Mouse (Mus musculus) lung, embryonic 16.5 days (tissue): ENCODE results near the gene Polr3gl. TPM values are rescaled to one million over a fixed set of nuclear protein-coding genes. Genes with fewer than 3 reads are reported as not detected.
A peak's percentile ranks its signal among the peaks of the same experiment; 100 is the strongest.

ENCODE experiments used
- ATAC-seq: fragments of 200-750 bp; cut with Nextera tagmentation; 2 replicates; pipeline ENCODE4 v1.8.0; 2017; ENCODE audit warnings: low read depth, mild to moderate bottlenecking, moderate library complexity
- H3K27ac ChIP-seq: fragments of 300-500 bp; sonication (generic); 2 replicates; pipeline ENCODE4 v1.5.1; 2014; ENCODE audit warnings: mild to moderate bottlenecking, control low read depth, low read length
- H3K27me3 ChIP-seq: fragments of 300-500 bp; sonication (generic); 2 replicates; pipeline ENCODE4 v1.6.1; 2014; ENCODE audit warnings: low read depth, low read length, mixed read lengths; ENCODE audit not compliant: control insufficient read depth, insufficient read depth
- H3K36me3 ChIP-seq: fragments of 300-500 bp; sonication (generic); 2 replicates; pipeline ENCODE4 v1.6.1; 2014; ENCODE audit warnings: low read length; ENCODE audit not compliant: control insufficient read depth, insufficient read depth
- H3K4me1 ChIP-seq: fragments of 300-500 bp; sonication (generic); replicated peaks from 2 replicates; pipeline ENCODE4 v1.6.1; 2014; ENCODE audit warnings: low read length, mixed read lengths; ENCODE audit not compliant: control insufficient read depth, insufficient read depth
- H3K4me2 ChIP-seq: fragments of 300-500 bp; sonication (generic); 2 replicates; pipeline ENCODE4 v1.6.1; 2014; ENCODE audit warnings: low read depth, low read length, control low read depth
- H3K4me3 ChIP-seq: fragments of 300-500 bp; sonication (generic); 2 replicates; pipeline ENCODE4 v1.5.1; 2014; ENCODE audit warnings: mild to moderate bottlenecking, low read length, control low read depth
- H3K9ac ChIP-seq: fragments of 300-500 bp; sonication (generic); 2 replicates; pipeline ENCODE4 v1.6.1; 2014; ENCODE audit warnings: low read length, control low read depth
- H3K9me3 ChIP-seq: fragments of 300-500 bp; sonication (generic); 2 replicates; pipeline ENCODE4 v1.6.1; 2016; ENCODE audit warnings: low read length; ENCODE audit not compliant: control insufficient read depth
- WGBS: fragments of 180-500 bp; shearing (Covaris S2); extraction: QIAGEN DNeasy Blood & Tissue Kit; methylation state at CpG from one replicate; pipeline ENCODE4 v1.1.7; 2014; 5-methylcytosine and 5-hydroxymethylcytosine counted together
- polyA plus RNA-seq: library from polyadenylated mRNA; unstranded; fragments of >200 nt; fragmentation: Nextera tagmentation; extraction: Ambion mirVana; gene quantifications from 2 replicates; pipeline ENCODE4 v1.2.1, GENCODE M21; 2015

Gene Polr3gl
- polyA plus RNA-seq, 1 experiment from 2014 or later, result 35.9 TPM

DNA sequence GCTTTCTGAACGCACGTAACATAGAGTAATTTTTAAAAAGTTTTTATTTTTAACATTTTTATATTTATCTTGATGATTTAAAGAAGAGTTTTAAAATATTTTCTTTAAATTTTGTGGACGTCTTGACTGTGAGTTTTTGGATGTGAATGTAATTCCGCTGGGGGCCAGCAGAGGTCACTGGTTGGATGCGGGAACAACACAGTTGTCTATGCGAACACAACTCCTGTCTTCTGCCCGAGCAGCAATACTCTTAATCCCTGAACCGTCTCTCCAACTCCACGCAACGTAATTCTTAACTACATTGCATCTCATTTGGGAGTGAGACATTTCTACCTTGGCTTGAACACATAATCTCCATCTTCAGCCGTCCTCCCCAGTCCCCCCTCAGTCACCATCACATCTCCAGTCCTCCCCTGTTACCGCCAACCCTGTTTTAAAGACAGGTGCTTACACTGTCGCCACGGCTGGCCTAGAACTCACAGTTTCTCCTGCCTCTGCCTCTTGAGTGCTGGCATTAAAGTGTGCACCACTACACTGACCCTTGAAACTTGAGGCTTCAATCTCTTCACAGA is 46.5 kb downstream of the Polr3gl start:
- Histone ChIP-seq H3K27me3 (peaks cover 2% of the 10 kb centered on the region; the same call in 1 of the 2 replicates), H3K9me3 (no peaks in the 10 kb centered on the region), H3K27ac (no peak overlapping the region), H3K36me3 (no peaks in the 10 kb centered on the region), H3K4me2 (no peak overlapping the region), H3K9ac (no peak overlapping the region), H3K4me3 (no peak overlapping the region), H3K4me1 (peaks cover 6% of the 10 kb centered on the region)
- 10% methylated on average over 14 of the region's 14 CpGs for WGBS
- ATAC-seq, result peak; percentile 70

DNA sequence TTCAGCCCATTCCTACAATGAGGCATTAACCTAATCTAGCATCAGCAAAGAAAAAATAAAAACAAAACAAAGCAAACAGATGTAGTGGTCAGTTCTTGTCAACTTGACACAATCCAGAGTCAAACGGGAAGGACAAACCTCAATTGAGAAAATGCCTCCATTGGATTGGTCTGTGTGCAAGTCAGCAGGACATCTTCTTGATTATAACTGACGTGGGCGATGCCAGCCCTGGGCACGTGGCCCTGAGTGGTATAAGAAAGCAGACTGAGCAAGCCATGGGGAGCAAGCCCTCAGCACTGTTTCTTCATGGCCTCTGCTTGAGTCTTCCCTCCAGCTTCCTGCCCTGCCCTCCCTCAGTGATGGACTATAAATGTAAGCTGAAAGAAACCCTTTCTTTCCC is 47.1 kb downstream of the Polr3gl start:
- Histone ChIP-seq H3K9me3 (no peaks in the 10 kb centered on the region), H3K36me3 (no peaks in the 10 kb centered on the region), H3K27me3 (peaks cover 2% of the 10 kb centered on the region; the same call in 1 of the 2 replicates), H3K27ac (no peak overlapping the region), H3K4me3 (no peak overlapping the region), H3K9ac (no peak overlapping the region), H3K4me2 (no peak overlapping the region), H3K4me1 (peaks cover 6% of the 10 kb centered on the region)
- 35% methylated on average over 4 of the region's 4 CpGs for WGBS
- ATAC-seq, result no peak

DNA sequence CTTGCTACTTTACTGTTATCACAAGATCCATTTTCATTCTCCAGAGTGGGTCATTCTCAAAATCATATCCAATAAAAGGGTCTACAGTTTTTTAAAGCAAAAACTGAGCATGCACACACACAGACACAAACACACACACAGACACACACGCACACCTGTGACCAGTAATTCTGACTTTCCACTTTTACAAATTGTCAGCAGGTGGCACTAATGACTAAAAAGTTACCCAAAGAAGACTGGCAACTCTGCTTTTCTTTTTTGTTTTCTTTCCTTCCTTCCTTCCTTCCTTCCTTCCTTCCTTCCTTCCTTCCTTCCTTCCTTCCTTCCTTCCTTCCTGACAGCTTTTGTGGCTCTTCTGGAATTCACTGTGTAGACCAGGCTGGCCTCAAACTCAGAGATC is 48.4 kb downstream of the Polr3gl start:
- H3K9me3 ChIP-seq, result no peaks in the 10 kb centered on the region
- no peak for ATAC-seq

DNA sequence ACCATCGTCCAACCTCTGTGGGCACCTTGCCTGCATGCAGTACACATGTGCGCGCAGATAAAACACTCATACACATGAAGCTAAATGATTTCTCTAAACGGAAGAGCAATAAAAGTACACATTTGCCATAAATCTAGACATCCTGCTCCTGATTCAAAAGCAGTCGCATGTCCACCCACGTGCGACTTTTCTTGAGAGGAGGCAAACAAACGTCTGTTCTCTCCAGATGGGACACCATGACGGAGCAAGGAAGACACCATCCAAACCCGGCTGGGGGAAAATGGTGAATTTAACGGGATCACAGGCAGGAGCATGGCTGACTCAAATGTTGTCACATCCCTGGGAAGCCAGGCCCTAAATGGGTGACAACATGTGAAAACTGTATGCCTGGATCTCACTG is 50.6 kb downstream of the Polr3gl start:
- peaks cover 6% of the 10 kb centered on the region; the same call in 1 of the 2 replicates for H3K27me3 ChIP-seq
- H3K4me1 ChIP-seq, result no peaks in the 10 kb centered on the region
- H3K4me2 ChIP-seq, result no peak overlapping the region
- H3K36me3 ChIP-seq, result no peaks in the 10 kb centered on the region
- no peak overlapping the region for H3K9ac ChIP-seq
- no peak for ATAC-seq
- no peak overlapping the region for H3K27ac ChIP-seq
- 77% methylated on average over 11 of the region's 11 CpGs for whole genome bisulfite sequencing
- H3K4me3 ChIP-seq, result no peak overlapping the region
- H3K9me3 ChIP-seq, result no peaks in the 10 kb centered on the region

More for the DNA sequence above, 48.4 kb downstream of the Polr3gl start:
- no peaks in the 10 kb centered on the region for H3K4me1 ChIP-seq
- H3K36me3 ChIP-seq, result no peaks in the 10 kb centered on the region
- H3K9ac ChIP-seq, result no peak overlapping the region
- no peak overlapping the region for H3K4me2 ChIP-seq
- H3K4me3 ChIP-seq, result no peak overlapping the region
- WGBS, result 30% methylated on average over 1 of the region's 1 CpGs
- no peak overlapping the region for H3K27ac ChIP-seq
- H3K27me3 ChIP-seq, result peaks cover 6% of the 10 kb centered on the region; the same call in 1 of the 2 replicates

DNA sequence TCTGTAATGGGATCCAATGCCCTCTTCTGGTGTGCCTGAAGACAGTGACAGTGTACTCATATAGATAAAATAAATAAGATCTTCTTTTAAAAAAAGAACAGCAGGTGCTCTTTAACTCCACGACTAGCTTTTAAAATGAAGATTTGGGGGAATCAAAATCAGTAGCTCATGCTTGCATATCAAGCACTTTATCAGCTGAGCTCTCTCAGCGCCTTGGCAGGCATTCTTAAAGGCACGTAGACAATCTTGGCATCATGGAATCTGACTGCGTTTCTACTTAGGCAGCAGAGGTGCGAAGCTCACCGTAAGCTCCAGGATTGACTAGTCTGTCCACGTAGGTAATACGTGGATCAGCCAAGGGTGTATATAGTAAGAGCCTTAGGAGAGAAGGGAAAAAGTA is 51.4 kb downstream of the Polr3gl start:
- no peaks in the 10 kb centered on the region for H3K36me3 ChIP-seq
- peaks cover 6% of the 10 kb centered on the region; the same call in 1 of the 2 replicates for H3K27me3 ChIP-seq
- no peaks in the 10 kb centered on the region for H3K4me1 ChIP-seq
- ATAC-seq, result no peak
- H3K9me3 ChIP-seq, result no peaks in the 10 kb centered on the region
- H3K4me3 ChIP-seq, result no peak overlapping the region
- WGBS, result 69% methylated on average over 8 of the region's 8 CpGs
- no peak overlapping the region for H3K4me2 ChIP-seq
- no peak overlapping the region for H3K27ac ChIP-seq
- H3K9ac ChIP-seq, result no peak overlapping the region

DNA sequence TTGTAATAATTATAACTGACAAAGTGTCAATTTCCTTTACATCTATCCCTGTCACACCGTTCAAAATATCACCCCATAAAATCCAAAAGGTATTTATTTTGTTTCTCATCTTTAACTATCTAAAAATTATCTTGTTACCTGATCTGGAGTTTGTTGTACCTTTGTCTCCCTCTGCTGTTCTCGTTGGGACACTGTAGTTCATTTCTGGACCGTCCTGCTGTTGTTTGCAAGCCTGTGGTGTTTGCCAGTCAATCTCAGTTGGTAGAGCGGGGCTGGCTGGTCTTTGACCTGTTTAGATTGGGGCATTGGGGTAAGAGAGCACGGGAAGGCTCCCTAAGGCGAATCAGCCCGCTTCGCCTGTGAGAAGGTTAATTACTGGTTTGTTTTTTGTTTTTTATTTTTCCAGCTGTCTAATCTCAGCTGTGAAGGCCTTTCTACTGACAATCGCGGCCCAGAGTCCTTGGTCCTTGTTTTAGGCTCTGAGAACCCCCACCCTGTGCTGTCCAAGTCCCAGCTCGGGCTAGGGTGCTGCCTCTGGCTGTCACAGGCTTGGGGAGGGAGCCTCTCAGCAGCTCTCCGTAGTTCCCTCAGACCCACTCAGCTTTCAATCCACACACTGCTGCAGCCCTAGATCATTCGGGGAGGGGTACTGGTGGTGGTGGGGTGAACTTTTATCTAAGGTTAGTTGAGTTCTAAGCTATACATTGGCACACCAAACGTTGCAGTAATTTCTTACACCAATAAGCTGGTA is 52.5 kb downstream of the Polr3gl start:
- Histone ChIP-seq H3K9ac (no peak overlapping the region), H3K4me1 (no peaks in the 10 kb centered on the region), H3K4me3 (no peak overlapping the region), H3K36me3 (no peaks in the 10 kb centered on the region), H3K27ac (no peak overlapping the region), H3K4me2 (no peak overlapping the region), H3K9me3 (no peaks in the 10 kb centered on the region), H3K27me3 (peaks cover 6% of the 10 kb centered on the region; the same call in 1 of the 2 replicates)
- 20% methylated on average over 14 of the region's 14 CpGs for WGBS
- ATAC-seq, result no peak

DNA sequence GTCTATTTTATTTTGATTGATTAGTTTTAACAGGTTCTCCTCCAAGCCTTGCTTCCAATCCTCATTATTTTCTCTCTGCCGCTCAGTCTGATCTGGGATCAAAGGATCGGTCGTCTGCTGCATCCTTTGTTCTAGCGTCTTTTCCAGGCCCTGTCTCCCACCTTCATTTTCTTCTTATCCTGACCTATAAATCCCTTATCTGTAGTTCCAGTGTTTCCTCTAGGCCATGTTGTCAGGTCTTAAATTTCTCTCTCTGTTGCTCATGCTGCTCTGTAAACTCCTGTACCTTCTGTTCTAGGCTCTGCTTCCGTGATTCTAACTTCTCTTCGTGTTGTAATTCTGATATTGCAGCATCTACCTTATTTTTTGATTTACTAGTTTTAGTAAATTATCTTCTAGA is 53.2 kb downstream of the Polr3gl start:
- Histone ChIP-seq H3K4me2 (no peak overlapping the region), H3K9me3 (no peaks in the 10 kb centered on the region), H3K4me1 (no peaks in the 10 kb centered on the region), H3K9ac (no peak overlapping the region), H3K27me3 (peaks cover 6% of the 10 kb centered on the region; the same call in 1 of the 2 replicates), H3K27ac (no peak overlapping the region), H3K4me3 (no peak overlapping the region), H3K36me3 (no peaks in the 10 kb centered on the region)
- WGBS, result 50% methylated on average over 6 of the region's 6 CpGs
- no peak for ATAC-seq

DNA sequence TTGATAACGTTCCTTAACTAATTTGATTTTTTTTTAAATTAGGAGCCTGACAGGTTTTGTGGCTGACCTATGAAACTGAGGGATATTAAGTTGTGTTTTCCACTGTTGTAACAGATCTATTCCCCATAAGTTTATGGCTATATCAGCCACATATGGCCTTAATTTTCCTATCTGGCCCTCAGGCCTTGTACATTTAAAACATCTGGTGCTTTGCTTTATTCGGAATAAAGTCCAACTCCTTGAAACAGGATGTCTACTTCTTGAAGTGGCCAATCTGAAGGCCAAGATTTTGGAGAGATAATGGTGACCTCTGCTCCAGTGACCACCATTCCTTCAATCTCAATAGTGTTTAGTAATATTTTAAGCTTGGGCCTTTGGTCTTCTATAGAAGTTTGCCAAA is 54.7 kb downstream of the Polr3gl start:
- Histone ChIP-seq H3K27ac (no peak overlapping the region), H3K27me3 (peaks cover 6% of the 10 kb centered on the region; the same call in 1 of the 2 replicates), H3K4me2 (no peak overlapping the region), H3K4me1 (no peaks in the 10 kb centered on the region), H3K36me3 (no peaks in the 10 kb centered on the region), H3K9me3 (no peaks in the 10 kb centered on the region), H3K4me3 (no peak overlapping the region), H3K9ac (no peak overlapping the region)
- 65% methylated on average over 2 of the region's 2 CpGs for WGBS
- ATAC-seq, result no peak

DNA sequence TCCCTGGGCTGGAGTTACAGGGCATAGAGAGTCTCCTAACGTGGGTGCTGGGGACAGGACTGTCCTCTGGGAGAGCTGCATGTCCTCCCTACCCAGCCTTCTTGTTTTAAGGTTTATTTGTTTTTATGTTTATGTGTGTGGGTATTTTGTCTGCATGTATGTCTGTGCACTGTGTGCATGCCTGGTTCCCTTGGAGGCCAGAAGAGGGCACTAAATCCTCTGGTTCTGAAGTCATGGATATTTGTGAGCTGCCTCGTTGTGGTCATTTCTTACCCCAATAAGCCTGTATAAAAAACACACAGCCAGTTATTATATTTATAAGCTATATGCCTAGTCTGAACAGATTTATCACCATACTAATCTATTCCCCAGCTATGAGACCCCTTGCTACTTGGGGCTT is 59.7 kb downstream of the Polr3gl start:
- Histone ChIP-seq H3K4me1 (no peaks in the 10 kb centered on the region), H3K4me3 (no peak overlapping the region), H3K27ac (no peak overlapping the region), H3K9me3 (no peaks in the 10 kb centered on the region), H3K4me2 (no peak overlapping the region), H3K36me3 (no peaks in the 10 kb centered on the region), H3K27me3 (no peaks in the 10 kb centered on the region; the same call in 1 of the 2 replicates), H3K9ac (no peak overlapping the region)
- no peak for ATAC-seq
- WGBS, result 43% methylated on average over 2 of the region's 2 CpGs
